Mouse (Mus musculus): ENCODE measurements at regions not wholly inside any gene's neighbourhood (a gene's known extent, or its start where the extent isn't known, plus 50 kb on each side); places are given as distances from the start of the nearest gene placed in this dataset.

GRCm38 (mm10) chr2:142544937-142545336, 356.4 kb downstream of the Kif16b start:
- no peak for ATAC-seq (ENCODE audit: low FRiP score)
- H3K27me3 ChIP-seq (ENCODE audit: insufficient read depth, low read length) = no peaks in the 10 kb centered on the region
- H3K4me1 ChIP-seq (ENCODE audit: insufficient read depth, low read length) = no peaks in the 10 kb centered on the region
- no peak overlapping the region for H3K9ac ChIP-seq (replicated peaks; ENCODE audit: low read length, poor library complexity, severe bottlenecking)
- DNase-seq (ENCODE audit: low spot score) = peak; percentile 28
- no peaks in the 10 kb centered on the region for H3K9me3 ChIP-seq (ENCODE audit: low read length)
- no peak overlapping the region for H3K27ac ChIP-seq (ENCODE audit: low read depth, low read length)
- H3K36me3 ChIP-seq (ENCODE audit: insufficient read depth, low read length) = no peaks in the 10 kb centered on the region
- H3K4me3 ChIP-seq (ENCODE audit: low read depth, low read length) = no peak overlapping the region
- TF ChIP-seq CTCF (IDR thresholded peaks at IDR 0.05) = no peak
- WGBS = 43% methylated on average over 6 of the region's 6 CpGs
- H3K4me2 ChIP-seq (ENCODE audit: low read depth, low read length, poor library complexity, severe bottlenecking) = no peak overlapping the region

GRCm38 (mm10) chr2:142539980-142540379, 361.4 kb downstream of the Kif16b start:
- Histone ChIP-seq H3K4me1 (ENCODE audit: insufficient read depth, low read length) (no peaks in the 10 kb centered on the region), H3K4me2 (ENCODE audit: low read depth, low read length, poor library complexity, severe bottlenecking) (no peak overlapping the region), H3K36me3 (ENCODE audit: insufficient read depth, low read length) (no peaks in the 10 kb centered on the region), H3K9me3 (ENCODE audit: low read length) (no peaks in the 10 kb centered on the region), H3K4me3 (ENCODE audit: low read depth, low read length) (no peak overlapping the region), H3K27me3 (ENCODE audit: insufficient read depth, low read length) (no peaks in the 10 kb centered on the region), H3K27ac (ENCODE audit: low read depth, low read length) (no peak overlapping the region), H3K9ac (replicated peaks; ENCODE audit: low read length, poor library complexity, severe bottlenecking) (no peak overlapping the region)
- ATAC-seq (ENCODE audit: low FRiP score) (no peak), DNase-seq (ENCODE audit: low spot score) (no peak)
- 73% methylated on average over 1 of the region's 1 CpGs for WGBS
- no peak for TF ChIP-seq CTCF (IDR thresholded peaks at IDR 0.05)

- Histone ChIP-seq H3K36me3 (ENCODE audit: insufficient read depth, low read length) (no peaks in the 10 kb centered on the region), H3K27me3 (ENCODE audit: insufficient read depth, low read length) (no peaks in the 10 kb centered on the region), H3K9ac (replicated peaks; ENCODE audit: low read length, poor library complexity, severe bottlenecking) (no peak overlapping the region), H3K27ac (ENCODE audit: low read depth, low read length) (no peak overlapping the region), H3K4me1 (ENCODE audit: insufficient read depth, low read length) (no peaks in the 10 kb centered on the region), H3K4me3 (ENCODE audit: low read depth, low read length) (no peak overlapping the region), H3K9me3 (ENCODE audit: low read length) (no peaks in the 10 kb centered on the region), H3K4me2 (ENCODE audit: low read depth, low read length, poor library complexity, severe bottlenecking) (no peak overlapping the region)
- no peak for ATAC-seq (ENCODE audit: low FRiP score)
- TF ChIP-seq CTCF (IDR thresholded peaks at IDR 0.05) = no peak
- DNase-seq (ENCODE audit: low spot score) = no peak
- WGBS = 72% methylated on average over 8 of the region's 8 CpGs
These were observed 367.8 kb downstream of the Kif16b start for GRCm38 (mm10) chr2:142533555-142533954.

GRCm38 (mm10) chr2:142522471-142522870, 378.9 kb downstream of the Kif16b start:
- TF ChIP-seq CTCF (IDR thresholded peaks at IDR 0.05) = no peak
- WGBS = 93% methylated on average over 5 of the region's 5 CpGs
- Histone ChIP-seq H3K9me3 (ENCODE audit: low read length) (no peaks in the 10 kb centered on the region), H3K27ac (ENCODE audit: low read depth, low read length) (no peak overlapping the region), H3K4me2 (ENCODE audit: low read depth, low read length, poor library complexity, severe bottlenecking) (no peak overlapping the region), H3K4me1 (ENCODE audit: insufficient read depth, low read length) (no peaks in the 10 kb centered on the region), H3K27me3 (ENCODE audit: insufficient read depth, low read length) (no peaks in the 10 kb centered on the region), H3K9ac (replicated peaks; ENCODE audit: low read length, poor library complexity, severe bottlenecking) (no peak overlapping the region), H3K36me3 (ENCODE audit: insufficient read depth, low read length) (no peaks in the 10 kb centered on the region), H3K4me3 (ENCODE audit: low read depth, low read length) (no peak overlapping the region)
- DNase-seq (ENCODE audit: low spot score) (no peak), ATAC-seq (ENCODE audit: low FRiP score) (no peak)

GRCm38 (mm10) chr2:142517731-142518130, 383.6 kb downstream of the Kif16b start:
- Histone ChIP-seq H3K4me2 (ENCODE audit: low read depth, low read length, poor library complexity, severe bottlenecking) (no peak overlapping the region), H3K27ac (ENCODE audit: low read depth, low read length) (no peak overlapping the region), H3K36me3 (ENCODE audit: insufficient read depth, low read length) (no peaks in the 10 kb centered on the region), H3K9me3 (ENCODE audit: low read length) (no peaks in the 10 kb centered on the region), H3K27me3 (ENCODE audit: insufficient read depth, low read length) (no peaks in the 10 kb centered on the region), H3K4me3 (ENCODE audit: low read depth, low read length) (no peak overlapping the region), H3K9ac (replicated peaks; ENCODE audit: low read length, poor library complexity, severe bottlenecking) (no peak overlapping the region), H3K4me1 (ENCODE audit: insufficient read depth, low read length) (no peaks in the 10 kb centered on the region)
- TF ChIP-seq CTCF (IDR thresholded peaks at IDR 0.05) = no peak
- no peak for ATAC-seq (ENCODE audit: low FRiP score)
- DNase-seq (ENCODE audit: low spot score) = no peak
- 91% methylated on average over 3 of the region's 3 CpGs for WGBS

- Histone ChIP-seq H3K4me1 (ENCODE audit: insufficient read depth, low read length) (no peaks in the 10 kb centered on the region), H3K9ac (replicated peaks; ENCODE audit: low read length, poor library complexity, severe bottlenecking) (no peak overlapping the region), H3K9me3 (ENCODE audit: low read length) (no peaks in the 10 kb centered on the region), H3K36me3 (ENCODE audit: insufficient read depth, low read length) (no peaks in the 10 kb centered on the region), H3K27me3 (ENCODE audit: insufficient read depth, low read length) (no peaks in the 10 kb centered on the region), H3K4me3 (ENCODE audit: low read depth, low read length) (no peak overlapping the region), H3K27ac (ENCODE audit: low read depth, low read length) (no peak overlapping the region), H3K4me2 (ENCODE audit: low read depth, low read length, poor library complexity, severe bottlenecking) (no peak overlapping the region)
- 89% methylated on average over 1 of the region's 1 CpGs for WGBS
- DNase-seq (ENCODE audit: low spot score) (no peak), ATAC-seq (ENCODE audit: low FRiP score) (no peak)
- TF ChIP-seq CTCF (IDR thresholded peaks at IDR 0.05) = no peak
These were observed 396.1 kb downstream of the Kif16b start for GRCm38 (mm10) chr2:142505216-142505615.

Measured in midbrain, postnatal 0 days (tissue).